Mouse (Mus musculus) spleen, adult 18-20 months (tissue): Measurements from ENCODE around the gene Zfp971.
"Not testable (repeated sequence)": the region's sequence is repeated elsewhere in the genome, so short reads cannot be mapped to it uniquely, and the experiment has no call there.

Experiments
- DNase-seq, 2 experiments: peaks; one replicate each; pipeline ENCODE4 v3.0.0; 2022; ENCODE audit warnings: mixed read lengths in 2 of 2

Gene Zfp971

GRCm38 (mm10) chr2:178023011-178023611 is at the start of gene Zfp971:
Gene Zfp971, plus strand, starts transcription at chr2:178023284.
- DNase-seq: peak; percentile 30 to 33

GRCm38 (mm10) chr2:177974814-177975213 is 48.3 kb upstream of the Zfp971 start:
- not testable (repeated sequence) for DNase-seq

GRCm38 (mm10) chr2:178019486-178019885 is 3.6 kb upstream of the Zfp971 start:
- DNase-seq: not testable (repeated sequence)

- peak; percentile 9 to 25 for DNase-seq
These were observed 2.3 kb upstream of the Zfp971 start for GRCm38 (mm10) chr2:178020773-178021172.

- DNase-seq: not testable (repeated sequence)
These were observed 777 bp downstream of the Zfp971 start for GRCm38 (mm10) chr2:178023861-178024260.

- DNase-seq: not testable (repeated sequence)
These were observed 4.5 kb downstream of the Zfp971 start for GRCm38 (mm10) chr2:178027601-178028000.

- DNase-seq: peak in 1 of 2 experiments; percentile 64
These were observed 35.1 kb downstream of the Zfp971 start for GRCm38 (mm10) chr2:178058195-178058594.

GRCm38 (mm10) chr2:178078166-178078717 is 55.2 kb downstream of the Zfp971 start, which contains the start of gene Zfp931:
Gene Zfp931, minus strand, starts transcription at chr2:178078476.
- DNase-seq: not testable (repeated sequence)
